10 mouse cellular contexts compared by ENCODE assay signal in the genomic region with DNA sequence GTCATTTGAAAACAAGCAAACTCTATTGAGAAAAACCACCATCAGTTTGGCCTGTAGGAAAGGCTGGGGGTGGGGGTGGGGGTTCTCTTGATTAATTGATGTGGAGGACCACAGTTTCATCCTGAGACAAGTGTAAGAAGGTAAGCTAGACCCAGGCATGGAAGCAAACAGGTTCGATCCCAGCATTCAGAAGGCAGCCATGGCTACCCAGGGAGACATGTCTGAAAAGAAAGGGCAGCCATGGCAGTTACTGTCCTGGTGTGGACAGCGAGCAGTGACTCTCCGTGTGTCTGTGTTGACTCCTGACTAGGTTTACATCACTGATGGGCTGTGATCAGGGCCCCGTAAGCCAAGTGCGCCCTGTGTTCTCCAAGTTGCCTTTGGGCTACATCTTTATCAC. TPM values are rescaled to one million over a fixed set of nuclear protein-coding genes. Genes with fewer than 3 reads are reported as not detected.
DNase-seq lines count a peak whose midpoint lies in the region; ATAC-seq and TF ChIP-seq lines count a peak whose summit lies in the region.
"Had no signal": no experiment of that assay in that cellular context is flagged by ENCODE, and none has a peak within 500 bp of the region (broad histone marks: within the 10 kb centered on the region; RNA-seq: fewer than 3 reads in every experiment).

Grm4 (minus strand) TSS at position 101 of the 400 bp plus-strand sequence.

- no peak for DNase-seq in kidney, adult 8-10 months
- no peak for DNase-seq in limb, embryonic 14.5 days (ENCODE audit: low spot score)
- DNase-seq in adrenal gland, postnatal 10 days, result no peak
- DNase-seq in spleen, postnatal 10 days (ENCODE audit: low spot score in 2 of 2), result no peak
- no peak for DNase-seq in ovary, postnatal 14 days (ENCODE audit: low spot score)

- H3K9ac ChIP-seq in kidney, embryonic 14.5 days (ENCODE audit: low read depth, low read length), result no peak within 1 kb of the TSS
- no peak within 1 kb of the TSS for H3K9ac ChIP-seq in hindbrain, embryonic 13.5 days
- no peak within 1 kb of the TSS for H3K9ac ChIP-seq in limb, embryonic 14.5 days (ENCODE audit: low read depth, low read length, severe bottlenecking)

- 0 out of 2 replicates have a peak, but pooled peaks cover 5% of the 10 kb centered on the region for H3K9me3 ChIP-seq in kidney, embryonic 14.5 days (ENCODE audit: control insufficient read depth, low read length)
- no peaks in the 10 kb centered on the region for H3K9me3 ChIP-seq in hindbrain, embryonic 13.5 days
- H3K9me3 ChIP-seq in limb, embryonic 14.5 days (ENCODE audit: control insufficient read depth, low read length), result no peaks in the 10 kb centered on the region

- no peak for TF ChIP-seq CTCF in cortical plate, adult 2 months (IDR thresholded peaks at IDR 0.05; ENCODE audit: extremely low read depth, insufficient read depth, low read length)

- no peak within 1 kb of the TSS for H3K27ac ChIP-seq in kidney, embryonic 14.5 days (ENCODE audit: low read depth, low read length)
- no peak within 1 kb of the TSS for H3K27ac ChIP-seq in cortical plate, adult 2 months (ENCODE audit: insufficient read depth, low read length)
- no peak within 1 kb of the TSS for H3K27ac ChIP-seq in hindbrain, embryonic 13.5 days
- no peak within 1 kb of the TSS for H3K27ac ChIP-seq in limb, embryonic 14.5 days (replicated peaks; ENCODE audit: low read depth, low read length)

- ATAC-seq in kidney, embryonic 14.5 days (ENCODE audit: low FRiP score, low TSS enrichment), result no peak
- no peak for ATAC-seq in hindbrain, embryonic 13.5 days (ENCODE audit: low FRiP score)
- ATAC-seq in limb, embryonic 14.5 days (ENCODE audit: low FRiP score, low read depth), result no peak

- peak within 1 kb of the TSS; percentile 26; the same call in 1 of the 2 replicates for H3K4me2 ChIP-seq in kidney, embryonic 14.5 days (replicated peaks; ENCODE audit: low read depth, low read length)
- H3K4me2 ChIP-seq in hindbrain, embryonic 13.5 days, result peak within 1 kb of the TSS; percentile 50
- 0 out of 2 replicates have a peak within 1 kb of the TSS, but pooled peaks have one; percentile 10 for H3K4me2 ChIP-seq in limb, embryonic 14.5 days (replicated peaks; ENCODE audit: low read depth, low read length, severe bottlenecking)

- no peaks in the 10 kb centered on the region for H3K4me1 ChIP-seq in kidney, embryonic 14.5 days (ENCODE audit: control insufficient read depth, insufficient read depth, low read length)
- no peaks in the 10 kb centered on the region for H3K4me1 ChIP-seq in cortical plate, adult 2 months (ENCODE audit: control insufficient read depth, insufficient read depth, low read length)
- peaks cover 34% of the 10 kb centered on the region for H3K4me1 ChIP-seq in hindbrain, embryonic 13.5 days (replicated peaks)
- no peaks in the 10 kb centered on the region for H3K4me1 ChIP-seq in limb, embryonic 14.5 days (ENCODE audit: control insufficient read depth, insufficient read depth, low read length)

- peaks cover 18% of the 10 kb centered on the region for H3K27me3 ChIP-seq in kidney, embryonic 14.5 days (ENCODE audit: control insufficient read depth, insufficient read depth, low read length)
- peaks cover 45% of the 10 kb centered on the region for H3K27me3 ChIP-seq in hindbrain, embryonic 13.5 days
- peaks cover 25% of the 10 kb centered on the region for H3K27me3 ChIP-seq in limb, embryonic 14.5 days (ENCODE audit: control insufficient read depth, insufficient read depth, low read length)

- TF ChIP-seq POLR2A in cortical plate, adult 2 months (IDR thresholded peaks at IDR 0.05; ENCODE audit: extremely low read depth, insufficient read depth, low read length), result no peak
- TF ChIP-seq POLR2A in limb, embryonic 14.5 days (IDR thresholded peaks at IDR 0.05; ENCODE audit: borderline replicate concordance, extremely low read depth, insufficient read depth, insufficient read length), result no peak

- H3K36me3 ChIP-seq in kidney, embryonic 14.5 days (ENCODE audit: control insufficient read depth, insufficient read depth, low read length), result no peaks in the 10 kb centered on the region
- H3K36me3 ChIP-seq in hindbrain, embryonic 13.5 days, result no peaks in the 10 kb centered on the region
- H3K36me3 ChIP-seq in limb, embryonic 14.5 days (ENCODE audit: control insufficient read depth, insufficient read depth, low read length), result no peaks in the 10 kb centered on the region

- WGBS in kidney, embryonic 14.5 days, result 94% methylated on average over 5 of the region's 5 CpGs
- 79% methylated on average over 5 of the region's 5 CpGs for WGBS in hindbrain, embryonic 13.5 days
- WGBS in limb, embryonic 14.5 days, result 79% methylated on average over 5 of the region's 5 CpGs

- H3K4me3 ChIP-seq in kidney, embryonic 14.5 days (ENCODE audit: low read length), result peak within 1 kb of the TSS; percentile 9; the same call in 1 of the 2 replicates
- no peak within 1 kb of the TSS for H3K4me3 ChIP-seq in cortical plate, adult 2 months (ENCODE audit: insufficient read depth, low read length)
- 0 out of 2 replicates have a peak within 1 kb of the TSS, but pooled peaks have one; percentile 12 for H3K4me3 ChIP-seq in hindbrain, embryonic 13.5 days
- no peak within 1 kb of the TSS for H3K4me3 ChIP-seq in limb, embryonic 14.5 days (replicated peaks; ENCODE audit: low read length)

RNA-seq across cellular contexts. Expression of gene Grm4, which starts in this region (rescaled TPM):
- polyA plus RNA-seq in kidney, embryonic 14.5 days (2014; fragmentation: Nextera tagmentation; extraction: Ambion mirVana), result 0.50 and 1.6 TPM in 2 replicates
- polyA plus RNA-seq in cortical plate, adult 2 months (2012; rRNA removed), result 18.7 and 21.6 TPM in 2 replicates
- polyA plus RNA-seq in hindbrain, embryonic 13.5 days (2015; fragmentation: Nextera tagmentation; extraction: Ambion mirVana), result 4.8 and 5.2 TPM in 2 replicates
- polyA plus RNA-seq in limb, embryonic 14.5 days (2012; rRNA removed), result 1.6 and 2.2 TPM in 2 replicates
- 0.75 and 1.0 TPM in 2 replicates for polyA plus RNA-seq in limb, embryonic 14.5 days (2014; fragmentation: Nextera tagmentation; extraction: Ambion mirVana)
- total RNA-seq in adrenal gland, postnatal 10 days (2021), result 1 to 10 TPM; 1.9 to 3.5 TPM
- total RNA-seq: megakaryocyte progenitor cell, adult 5-6 weeks had no signal
- polyA plus RNA-seq: C2C12 had no signal

Comparison
In these comparisons a context has a peak if more than half of its experiments do, and no peak if none do; other contexts are left out.
1. H3K4me3 ChIP-seq: peak in kidney, embryonic 14.5 days (single experiment) and hindbrain, embryonic 13.5 days (single experiment); none in cortical plate, adult 2 months (single experiment) and limb, embryonic 14.5 days (single experiment).
2. Peak in every context shown above with its lines, with median percentiles within 50 percentile points of each other: H3K4me2 ChIP-seq.